Mouse (Mus musculus) heart, adult 2 months (tissue): ENCODE results near the gene Peli3.

Experiments
- CTCF ChIP-seq: fragments of 200-600 bp; IDR thresholded peaks from 2 replicates; pipeline ENCODE4 v1.8.1; 2022; ENCODE audit warnings: antibody characterized with exemption, mild to moderate bottlenecking, moderate library complexity
- POLR2A ChIP-seq: fragments of 200-500 bp; IDR thresholded peaks from 2 replicates; pipeline ENCODE4 v1.6.1; 2011; ENCODE audit warnings: mild to moderate bottlenecking, low read depth, low read length, control low read depth; ENCODE audit not compliant: insufficient read depth

DNA sequence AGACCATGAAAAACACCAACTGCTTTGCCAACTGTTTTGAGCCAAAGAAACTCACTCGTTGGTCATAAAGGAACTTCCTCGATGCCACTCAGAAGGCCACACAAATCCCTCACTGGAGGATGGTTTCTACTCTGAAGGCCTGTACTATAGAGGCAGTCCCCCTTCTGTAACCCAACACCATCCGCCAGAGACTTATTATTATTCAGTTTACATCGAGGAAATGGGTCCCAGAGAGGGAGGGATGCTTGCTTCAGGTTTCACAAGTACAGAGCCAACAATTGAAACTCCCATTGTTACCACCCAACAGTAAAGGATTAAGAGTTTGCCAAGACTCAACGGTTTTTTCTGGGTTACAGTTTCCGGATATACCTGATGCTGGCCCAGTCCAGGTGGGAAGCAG, 2.6 kb upstream of the Peli3 start:
- TF ChIP-seq CTCF (no peak), POLR2A (no peak)
